Mouse (Mus musculus): ENCODE measurements at regions not wholly inside any gene's neighbourhood (a gene's known extent, or its start where the extent isn't known, plus 50 kb on each side); places are given as distances from the start of the nearest gene placed in this dataset.

- TF ChIP-seq GATA1 (IDR thresholded peaks at IDR 0.05; ENCODE audit: borderline replicate concordance, low read length) (no peak), FLI1 (IDR thresholded peaks at IDR 0.05; ENCODE audit: low read length) (no peak)
Observed at GRCm38 (mm10) chr3:9335580-9335979, 274.3 kb downstream of the Zfp704 start.

Measured in megakaryocyte, embryonic 14.5 days (primary cell).